In the genomic region with DNA sequence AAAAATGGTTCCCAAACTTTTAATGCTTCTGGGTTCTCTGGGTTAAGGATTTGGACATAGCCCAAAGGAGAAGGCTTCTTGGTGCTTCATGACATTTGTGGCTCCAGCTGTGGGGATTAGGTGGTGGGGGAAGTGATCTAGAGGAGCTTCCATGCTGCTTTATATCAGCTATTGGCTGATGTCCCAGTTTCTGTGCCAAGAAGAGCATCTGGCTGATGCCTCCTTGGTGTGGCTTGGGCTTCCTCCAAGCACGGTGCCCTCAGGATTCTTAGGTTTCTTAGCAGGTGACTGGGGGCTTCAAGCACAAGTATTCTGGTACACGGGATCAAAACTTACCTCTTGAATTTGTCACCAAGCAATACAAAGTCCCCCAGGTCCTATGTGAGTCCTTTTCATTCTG, we compare ENCODE assay signal across 15 mouse cellular contexts.
"Had no signal": no experiment of that assay in that cellular context is flagged by ENCODE, and none has a peak within 500 bp of the region (broad histone marks: within the 10 kb centered on the region; RNA-seq: fewer than 3 reads in every experiment).

No protein-coding gene starts in this region.

- H3K9ac ChIP-seq: limb, embryonic 13.5 days; liver, embryonic 15.5 days; neural tube, embryonic 15.5 days had no signal

- ATAC-seq: lung, postnatal 0 days had no signal

- H3K27ac ChIP-seq: left cerebral cortex, adult 2 months; limb, embryonic 13.5 days; liver, embryonic 15.5 days; midbrain, embryonic 10.5 days; neural tube, embryonic 15.5 days had no signal

- H3K4me1 ChIP-seq: limb, embryonic 13.5 days; liver, embryonic 15.5 days had no signal

- DNase-seq: kidney, adult 8-10 months; kidney, postnatal 25 days; lung, adult 2 months; lung, postnatal 4 days; right cerebral cortex, adult 18-20 months; right cerebral cortex, postnatal 25 days; thymus, postnatal 4 days had no signal

- H3K9me3 ChIP-seq: limb, embryonic 13.5 days; liver, embryonic 15.5 days; midbrain, embryonic 10.5 days; neural tube, embryonic 15.5 days had no signal

- H3K27me3 ChIP-seq: limb, embryonic 13.5 days; liver, embryonic 15.5 days; neural tube, embryonic 15.5 days had no signal

- H3K4me3 ChIP-seq: left cerebral cortex, adult 2 months; limb, embryonic 13.5 days; liver, embryonic 15.5 days; midbrain, embryonic 10.5 days; myocyte; neural tube, embryonic 15.5 days had no signal

- H3K4me2 ChIP-seq: limb, embryonic 13.5 days; liver, embryonic 11.5 days; liver, embryonic 15.5 days; neural tube, embryonic 15.5 days had no signal

- H3K36me3 ChIP-seq: limb, embryonic 13.5 days; liver, embryonic 15.5 days; midbrain, embryonic 10.5 days; neural tube, embryonic 15.5 days had no signal
